Mouse (Mus musculus) bone marrow, adult 2 months (tissue): ENCODE data around the gene Nkd1.

ENCODE experiments used
- CTCF ChIP-seq: fragments of 200-500 bp; IDR thresholded peaks from 2 replicates; pipeline ENCODE4 v1.5.1; 2011; ENCODE audit warnings: low read length, control low read depth; ENCODE audit not compliant: control insufficient read depth, insufficient read depth
- POLR2A ChIP-seq: fragments of 200-500 bp; IDR thresholded peaks from 2 replicates; pipeline ENCODE4 v1.6.1; 2011; ENCODE audit warnings: low read depth, mild to moderate bottlenecking, control low read depth, low read length, borderline replicate concordance; ENCODE audit not compliant: control insufficient read depth

DNA sequence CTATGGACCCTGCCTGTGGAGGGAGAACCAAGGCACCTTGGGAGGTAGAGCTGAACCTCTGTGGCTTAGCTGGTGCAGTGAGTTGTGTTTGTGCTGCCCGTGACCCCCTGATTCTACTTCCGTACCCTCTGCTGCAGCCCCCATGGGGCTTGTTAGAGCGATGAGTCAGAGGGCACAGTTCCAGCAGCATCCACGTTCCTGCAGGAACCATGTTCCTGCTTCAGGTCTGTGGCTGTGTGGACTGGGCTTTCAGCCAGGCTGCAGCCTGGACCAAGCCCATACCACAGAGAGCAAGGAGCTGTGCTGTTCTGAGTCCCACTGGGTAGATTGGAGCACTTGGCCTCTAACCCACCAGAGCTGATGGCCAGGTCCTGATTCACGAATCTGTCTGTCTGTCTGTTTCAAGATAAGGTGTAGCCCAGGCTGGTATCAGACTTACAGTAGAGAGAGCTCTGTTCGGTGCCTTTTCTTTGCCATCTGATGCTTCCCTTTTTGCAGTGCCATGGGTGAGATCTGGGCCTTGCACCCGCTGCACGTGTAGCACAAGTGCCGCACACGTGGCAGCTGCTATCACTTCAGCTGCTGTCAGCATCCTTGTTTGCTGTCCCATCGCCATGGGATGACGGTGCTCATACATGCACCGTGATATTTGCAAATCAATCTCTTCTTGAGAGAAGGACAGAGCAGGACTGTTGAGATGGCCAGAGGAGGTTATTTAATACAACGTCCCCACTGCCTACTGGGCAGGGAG is 50.5 kb downstream of the Nkd1 start:
- TF ChIP-seq CTCF, result no peak
- no peak for TF ChIP-seq POLR2A
